Mouse (Mus musculus): ENCODE measurements around the gene Kif13a. TPM values are rescaled to one million over a fixed set of nuclear protein-coding genes. Genes with fewer than 3 reads are reported as not detected.

Gene Kif13a
- polyA plus RNA-seq, 1 experiment from 2014 or later: 15.3 TPM

DNA sequence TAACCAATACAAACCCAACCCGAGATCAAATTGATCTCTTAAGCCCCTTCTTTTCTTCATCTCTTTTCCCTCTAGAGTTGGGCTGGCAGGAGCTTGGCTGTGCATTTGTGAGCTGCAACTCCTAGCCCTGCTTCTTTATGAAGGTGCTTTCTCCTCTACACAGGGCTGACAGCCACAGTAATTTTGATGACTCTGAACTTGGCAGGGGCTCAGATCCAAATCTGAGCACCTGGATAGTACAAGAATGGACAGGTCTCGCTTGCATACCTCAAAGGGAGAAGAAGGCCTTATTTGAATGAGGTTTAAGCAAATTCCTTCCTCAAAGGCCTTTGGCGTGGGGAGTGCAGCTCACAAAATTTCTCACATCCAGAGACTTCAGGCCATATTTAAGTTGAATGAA is 88.0 kb downstream of the Kif13a start:
- Histone ChIP-seq H3K27me3 (ENCODE audit: insufficient read depth, poor library complexity, severe bottlenecking) (no peaks in the 10 kb centered on the region), H3K27ac (no peak overlapping the region), H3K4me1 (replicated peaks) (peaks cover 15% of the 10 kb centered on the region; the same call in 1 of the 2 replicates), H3K4me3 (no peak overlapping the region), H3K9me3 (no peaks in the 10 kb centered on the region), H3K36me3 (no peaks in the 10 kb centered on the region; the same call in 1 of the 2 replicates)
- 85% methylated on average over 3 of the region's 3 CpGs for WGBS
- DNase-seq (ENCODE audit: low spot score): no peak

DNA sequence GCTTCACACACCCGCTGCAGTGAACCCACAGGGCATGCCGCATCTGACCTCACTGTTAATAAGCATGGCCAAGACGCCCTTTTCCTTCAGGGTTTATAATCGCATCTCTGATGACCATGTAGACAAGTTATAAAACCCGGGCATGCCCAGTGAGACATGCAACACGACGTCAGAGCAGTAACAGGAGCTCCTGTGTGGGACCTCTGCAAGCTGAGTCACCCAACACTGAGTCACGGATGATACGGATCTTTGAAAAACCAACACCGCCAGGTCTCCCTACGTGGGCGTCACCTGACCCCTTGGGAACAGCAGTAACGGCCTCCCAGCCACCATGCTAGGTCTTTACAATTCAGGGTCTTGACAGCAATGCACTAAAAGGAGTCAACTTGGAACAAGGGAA is 89.0 kb downstream of the Kif13a start:
- Histone ChIP-seq H3K27ac (0 out of 2 replicates have a peak overlapping the region, but pooled peaks have one; percentile 12), H3K27me3 (ENCODE audit: insufficient read depth, poor library complexity, severe bottlenecking) (no peaks in the 10 kb centered on the region), H3K9me3 (no peaks in the 10 kb centered on the region), H3K36me3 (peaks cover 9% of the 10 kb centered on the region), H3K4me3 (no peak overlapping the region), H3K4me1 (replicated peaks) (peaks cover 15% of the 10 kb centered on the region; the same call in 1 of the 2 replicates)
- DNase-seq (ENCODE audit: low spot score): no peak
- 92% methylated on average over 13 of the region's 13 CpGs for WGBS

DNA sequence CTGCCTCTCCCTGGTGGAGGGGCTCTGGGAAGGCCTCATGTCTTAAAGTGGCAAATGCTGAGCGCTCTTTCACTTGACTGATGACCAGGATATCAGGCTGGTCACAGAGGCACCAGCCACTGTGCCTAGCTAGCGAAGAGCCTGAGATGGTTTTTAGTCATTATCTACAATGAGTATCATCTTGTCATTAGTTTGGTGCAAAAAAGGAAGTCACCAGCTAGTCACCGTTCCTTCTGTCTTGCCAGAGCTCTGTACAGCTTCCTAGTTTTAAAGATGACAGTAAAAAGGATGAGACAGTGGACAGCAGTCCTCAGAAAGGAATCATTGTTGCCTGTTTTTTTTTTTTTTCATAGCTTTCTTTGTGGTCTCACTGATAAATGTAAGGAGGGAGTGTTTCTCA is 90.4 kb downstream of the Kif13a start:
- H3K36me3 ChIP-seq: peaks cover 22% of the 10 kb centered on the region
- 93% methylated on average over 3 of the region's 3 CpGs for WGBS

GRCm38 (mm10) chr13:46838551-46838950 is 91.1 kb downstream of the Kif13a start:
- no peaks in the 10 kb centered on the region for H3K27me3 ChIP-seq (ENCODE audit: insufficient read depth, poor library complexity, severe bottlenecking)
- no peak overlapping the region for H3K27ac ChIP-seq
- no peak for DNase-seq (ENCODE audit: low spot score)
- H3K4me1 ChIP-seq (replicated peaks): peaks cover 13% of the 10 kb centered on the region; the same call in 1 of the 2 replicates
- peaks cover 28% of the 10 kb centered on the region for H3K36me3 ChIP-seq
- 67% methylated on average over 2 of the region's 2 CpGs for WGBS
- H3K9me3 ChIP-seq: peaks cover 3% of the 10 kb centered on the region; the same call in 1 of the 2 replicates
- no peak overlapping the region for H3K4me3 ChIP-seq

More for the DNA sequence above, 90.4 kb downstream of the Kif13a start:
- Histone ChIP-seq H3K4me3 (no peak overlapping the region), H3K9me3 (peaks cover 3% of the 10 kb centered on the region; the same call in 1 of the 2 replicates), H3K4me1 (replicated peaks) (peaks cover 13% of the 10 kb centered on the region; the same call in 1 of the 2 replicates), H3K27me3 (ENCODE audit: insufficient read depth, poor library complexity, severe bottlenecking) (no peaks in the 10 kb centered on the region), H3K27ac (no peak overlapping the region)
- DNase-seq (ENCODE audit: low spot score): no peak

GRCm38 (mm10) chr13:46835351-46835750 is 94.3 kb downstream of the Kif13a start:
- 96% methylated on average over 11 of the region's 11 CpGs for WGBS
- no peak for DNase-seq (ENCODE audit: low spot score)

DNA sequence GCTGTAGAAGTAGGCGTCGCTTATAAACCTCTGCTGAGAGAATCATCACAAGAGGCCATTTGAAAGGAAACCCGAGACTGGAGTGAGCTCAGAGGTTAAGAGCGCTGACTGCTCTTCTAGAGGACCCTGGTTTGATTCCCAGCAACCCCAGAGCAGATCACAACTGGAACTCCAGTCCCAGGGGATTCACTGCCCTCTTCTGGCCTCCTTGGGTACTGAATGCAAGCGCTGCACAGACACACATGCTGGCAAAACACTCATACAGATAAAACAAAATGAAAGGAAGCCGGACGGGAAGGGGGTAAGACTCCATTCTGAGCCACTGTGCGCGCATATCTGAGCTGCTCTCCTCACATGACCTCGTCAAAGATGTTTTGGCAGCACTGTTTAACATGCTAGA is 94.9 kb downstream of the Kif13a start:
- H3K36me3 ChIP-seq: peaks cover 66% of the 10 kb centered on the region
- no peak overlapping the region for H3K27ac ChIP-seq
- H3K9me3 ChIP-seq: peaks cover 28% of the 10 kb centered on the region; the same call in 1 of the 2 replicates
- H3K4me1 ChIP-seq (replicated peaks): peaks cover 3% of the 10 kb centered on the region; the same call in 1 of the 2 replicates
- WGBS: 94% methylated on average over 10 of the region's 10 CpGs
- H3K27me3 ChIP-seq (ENCODE audit: insufficient read depth, poor library complexity, severe bottlenecking): no peaks in the 10 kb centered on the region
- H3K4me3 ChIP-seq: no peak overlapping the region
- DNase-seq (ENCODE audit: low spot score): no peak

More at GRCm38 (mm10) chr13:46835351-46835750, 94.3 kb downstream of the Kif13a start:
- Histone ChIP-seq H3K9me3 (peaks cover 24% of the 10 kb centered on the region; the same call in 1 of the 2 replicates), H3K4me1 (replicated peaks) (peaks cover 8% of the 10 kb centered on the region; the same call in 1 of the 2 replicates), H3K36me3 (peaks cover 60% of the 10 kb centered on the region), H3K27ac (no peak overlapping the region), H3K27me3 (ENCODE audit: insufficient read depth, poor library complexity, severe bottlenecking) (no peaks in the 10 kb centered on the region), H3K4me3 (no peak overlapping the region)

GRCm38 (mm10) chr13:46833586-46833985 is 96.1 kb downstream of the Kif13a start:
- Histone ChIP-seq H3K4me1 (replicated peaks) (no peaks in the 10 kb centered on the region), H3K4me3 (no peak overlapping the region), H3K27ac (no peak overlapping the region), H3K27me3 (ENCODE audit: insufficient read depth, poor library complexity, severe bottlenecking) (no peaks in the 10 kb centered on the region), H3K9me3 (peaks cover 30% of the 10 kb centered on the region; the same call in 1 of the 2 replicates), H3K36me3 (peaks cover 78% of the 10 kb centered on the region)
- WGBS: 86% methylated on average over 5 of the region's 5 CpGs
- no peak for DNase-seq (ENCODE audit: low spot score)

GRCm38 (mm10) chr13:46832956-46833355 is 96.7 kb downstream of the Kif13a start:
- 75% methylated on average over 3 of the region's 3 CpGs for WGBS

DNA sequence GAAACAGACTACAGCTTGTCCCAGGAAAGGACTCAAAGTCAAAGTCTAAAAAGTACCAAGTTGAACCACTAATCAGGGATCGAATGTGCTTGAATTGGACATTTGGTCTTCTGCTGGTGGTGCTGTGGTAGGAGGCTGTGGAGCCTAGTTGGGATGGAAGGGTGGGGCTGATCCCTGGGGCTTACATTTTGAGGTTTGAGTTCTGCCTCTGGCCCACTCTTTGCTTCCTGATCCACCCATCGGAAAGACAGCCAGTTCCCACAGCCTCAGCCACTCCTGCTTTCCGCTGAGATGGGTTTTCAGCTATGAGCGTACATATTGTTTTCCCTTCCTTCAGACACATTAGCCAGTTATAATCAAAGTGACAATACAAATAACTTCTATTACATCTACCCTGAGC is 106.4 kb downstream of the Kif13a start:
- Histone ChIP-seq H3K4me3 (no peak overlapping the region), H3K27me3 (ENCODE audit: insufficient read depth, poor library complexity, severe bottlenecking) (no peaks in the 10 kb centered on the region), H3K4me1 (replicated peaks) (peaks cover 9% of the 10 kb centered on the region), H3K36me3 (peaks cover 75% of the 10 kb centered on the region), H3K9me3 (0 out of 2 replicates have a peak, but pooled peaks cover 3% of the 10 kb centered on the region), H3K27ac (no peak overlapping the region)
- DNase-seq (ENCODE audit: low spot score): no peak
- 96% methylated on average over 4 of the region's 4 CpGs for WGBS

More at GRCm38 (mm10) chr13:46832956-46833355, 96.7 kb downstream of the Kif13a start:
- Histone ChIP-seq H3K27ac (no peak overlapping the region), H3K9me3 (peaks cover 30% of the 10 kb centered on the region; the same call in 1 of the 2 replicates), H3K36me3 (peaks cover 84% of the 10 kb centered on the region), H3K27me3 (ENCODE audit: insufficient read depth, poor library complexity, severe bottlenecking) (no peaks in the 10 kb centered on the region), H3K4me3 (no peak overlapping the region), H3K4me1 (replicated peaks) (no peaks in the 10 kb centered on the region)
- no peak for DNase-seq (ENCODE audit: low spot score)

GRCm38 (mm10) chr13:46822200-46822599 is 107.5 kb downstream of the Kif13a start:
- Histone ChIP-seq H3K4me1 (replicated peaks) (peaks cover 9% of the 10 kb centered on the region), H3K4me3 (no peak overlapping the region), H3K27ac (no peak overlapping the region), H3K9me3 (0 out of 2 replicates have a peak, but pooled peaks cover 3% of the 10 kb centered on the region), H3K36me3 (peaks cover 64% of the 10 kb centered on the region), H3K27me3 (ENCODE audit: insufficient read depth, poor library complexity, severe bottlenecking) (no peaks in the 10 kb centered on the region)
- no peak for DNase-seq (ENCODE audit: low spot score)
- 82% methylated on average over 8 of the region's 8 CpGs for WGBS

- 79% methylated on average over 13 of the region's 13 CpGs for WGBS
- DNase-seq (ENCODE audit: low spot score): no peak
- peaks cover 9% of the 10 kb centered on the region for H3K4me1 ChIP-seq (replicated peaks)
- H3K4me3 ChIP-seq: no peak overlapping the region
- no peak overlapping the region for H3K27ac ChIP-seq
- peaks cover 55% of the 10 kb centered on the region for H3K36me3 ChIP-seq
- no peaks in the 10 kb centered on the region for H3K9me3 ChIP-seq
- H3K27me3 ChIP-seq (ENCODE audit: insufficient read depth, poor library complexity, severe bottlenecking): no peaks in the 10 kb centered on the region
Observed at GRCm38 (mm10) chr13:46819729-46820223, 109.9 kb downstream of the Kif13a start.

DNA sequence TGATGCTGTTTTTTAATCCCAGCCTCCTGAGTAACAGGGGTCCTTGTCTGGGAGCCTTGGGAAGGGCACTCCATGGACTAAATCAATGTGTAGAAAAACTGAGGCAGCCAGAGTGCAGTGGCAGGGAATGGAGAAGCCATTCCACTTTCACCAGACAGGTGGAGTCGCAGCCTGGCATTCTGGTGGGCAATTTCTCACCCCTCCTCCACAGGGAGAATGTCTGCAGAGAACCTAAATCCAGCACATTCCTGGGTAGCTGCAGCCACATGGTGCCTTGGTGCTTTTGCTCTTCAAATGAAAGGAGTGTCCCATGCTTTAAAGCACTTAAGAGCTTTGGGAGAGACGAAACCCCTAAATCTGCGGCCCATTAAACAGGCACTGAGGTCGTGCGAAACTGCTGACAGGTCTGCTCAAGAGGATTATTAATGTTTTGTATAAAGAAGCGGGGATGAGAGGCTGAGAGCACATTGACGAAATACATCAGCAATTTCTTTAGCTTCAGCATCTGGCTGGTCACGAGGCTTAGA is 110.4 kb downstream of the Kif13a start:
- Histone ChIP-seq H3K9me3 (no peaks in the 10 kb centered on the region), H3K27me3 (ENCODE audit: insufficient read depth, poor library complexity, severe bottlenecking) (no peaks in the 10 kb centered on the region), H3K4me3 (no peak overlapping the region), H3K4me1 (replicated peaks) (peaks cover 9% of the 10 kb centered on the region), H3K27ac (no peak overlapping the region), H3K36me3 (peaks cover 55% of the 10 kb centered on the region)
- WGBS: 84% methylated on average over 8 of the region's 8 CpGs
- DNase-seq (ENCODE audit: low spot score): no peak

DNA sequence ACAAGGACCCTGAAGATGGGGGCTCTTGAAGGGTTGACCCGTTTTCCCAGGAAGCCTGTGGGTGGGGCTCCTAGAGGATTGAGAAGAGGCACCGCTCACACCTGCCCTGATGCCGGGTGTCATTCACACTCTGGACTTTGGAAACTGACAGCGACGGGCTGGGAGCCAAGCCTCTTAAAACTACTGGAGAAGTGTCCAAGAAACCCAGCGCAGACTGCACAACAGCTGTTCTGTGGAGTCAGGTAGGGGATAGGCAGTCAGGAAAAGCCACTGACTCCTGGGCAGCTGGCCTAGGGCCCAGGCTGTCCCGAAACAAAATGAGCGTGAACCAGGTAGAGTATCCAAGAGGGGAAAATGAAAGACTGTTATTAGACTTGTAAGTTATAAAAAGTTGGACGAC is 111.3 kb downstream of the Kif13a start:
- Histone ChIP-seq H3K27me3 (ENCODE audit: insufficient read depth, poor library complexity, severe bottlenecking) (no peaks in the 10 kb centered on the region), H3K4me1 (replicated peaks) (peaks cover 9% of the 10 kb centered on the region), H3K27ac (no peak overlapping the region), H3K36me3 (peaks cover 55% of the 10 kb centered on the region), H3K9me3 (no peaks in the 10 kb centered on the region), H3K4me3 (no peak overlapping the region)
- WGBS: 88% methylated on average over 9 of the region's 9 CpGs
- no peak for DNase-seq (ENCODE audit: low spot score)

Data from hindbrain, embryonic 10.5 days (tissue).